Mouse (Mus musculus): Measurements from ENCODE around the gene AC131692.1.

AC131692.1 gene

DNA sequence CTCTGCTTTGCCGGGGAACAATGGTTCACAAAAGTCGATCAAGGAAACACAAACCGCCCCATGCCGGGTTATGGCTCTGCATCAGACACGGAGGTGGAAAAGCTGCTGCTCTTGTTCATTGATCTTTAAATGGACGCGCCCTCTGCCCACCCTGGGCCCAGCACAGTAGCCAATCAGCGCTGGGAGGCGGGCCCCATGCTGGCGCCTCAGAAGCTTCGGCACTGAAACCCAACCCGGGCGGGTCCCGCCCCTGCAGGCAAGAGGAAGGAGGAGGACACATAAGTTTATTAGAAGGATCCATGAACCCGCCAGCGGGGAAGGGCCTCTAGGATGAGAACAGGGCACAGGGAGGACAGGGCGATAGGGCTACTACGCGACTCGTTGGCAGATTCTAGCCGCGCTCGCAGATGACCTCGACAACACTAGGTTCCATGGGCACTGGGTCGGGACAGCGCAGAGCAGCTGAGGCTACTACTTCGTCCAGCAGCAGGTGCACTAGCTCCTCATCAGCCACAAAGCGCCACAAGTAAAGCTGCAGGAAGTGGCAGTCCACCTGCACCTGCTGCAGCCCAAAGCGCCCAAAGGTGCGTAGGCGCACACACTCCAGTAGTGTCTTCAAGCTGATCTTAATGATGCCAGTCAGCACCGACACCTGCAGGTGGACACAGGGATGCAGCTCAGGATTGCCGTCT, 26.3 kb upstream of the AC131692.1 start, which contains the start of gene Tm7sf2:
Gene Tm7sf2 (minus strand): TSS at position 650 of the 692 bp plus-strand sequence.
- DNase-seq (ENCODE audit: low read depth): peak; percentile 96

DNA sequence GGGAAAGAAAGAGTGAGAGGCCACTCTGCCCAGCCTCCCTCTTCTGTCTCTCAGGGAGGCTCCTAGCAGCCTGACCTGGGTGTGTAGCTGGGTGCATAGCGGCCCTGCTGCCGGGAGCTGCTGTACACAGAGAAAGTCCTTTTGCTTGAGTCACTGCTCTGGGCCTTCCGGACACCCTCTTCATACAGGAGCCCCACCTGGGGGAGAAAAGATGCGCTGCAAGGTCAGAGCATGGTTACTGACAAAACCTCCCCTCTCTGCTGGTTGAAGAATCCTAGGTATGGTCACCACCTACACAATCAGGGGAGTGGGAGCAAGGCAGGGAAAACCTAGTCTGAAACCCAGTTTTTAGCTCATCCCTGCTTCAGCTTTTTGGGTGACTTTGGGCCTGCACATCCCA, 25.3 kb upstream of the AC131692.1 start:
- peak; percentile 62 for DNase-seq (ENCODE audit: low read depth)

GRCm38 (mm10) chr19:6069851-6070250, 24.4 kb upstream of the AC131692.1 start:
- DNase-seq (ENCODE audit: low read depth): no peak

GRCm38 (mm10) chr19:6070571-6071250, 23.5 kb upstream of the AC131692.1 start:
- no peak for DNase-seq (ENCODE audit: low read depth)

- no peak for DNase-seq (ENCODE audit: low read depth)
Observed at GRCm38 (mm10) chr19:6071261-6071660, 23.0 kb upstream of the AC131692.1 start.

DNA sequence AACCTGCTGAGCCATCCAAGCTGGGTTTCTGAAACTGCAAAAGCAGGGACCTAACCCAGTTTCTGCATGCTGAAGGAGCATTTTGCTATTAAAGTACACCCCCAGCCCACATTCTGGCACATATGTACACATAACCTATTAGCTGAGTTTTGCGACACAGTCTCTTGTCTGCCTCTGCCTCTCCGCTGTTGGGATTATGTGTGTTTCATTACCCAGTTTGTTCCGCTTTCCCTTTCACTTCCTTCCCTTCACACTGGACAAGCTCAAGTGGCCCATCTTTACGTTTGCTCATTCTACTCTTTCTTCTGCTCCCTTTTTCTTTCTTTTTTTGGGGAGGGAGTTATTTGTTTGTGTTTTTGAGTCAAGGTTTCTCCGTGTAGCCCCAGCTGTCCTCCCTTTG, 20.3 kb upstream of the AC131692.1 start:
- no peak for DNase-seq (ENCODE audit: low read depth)

DNA sequence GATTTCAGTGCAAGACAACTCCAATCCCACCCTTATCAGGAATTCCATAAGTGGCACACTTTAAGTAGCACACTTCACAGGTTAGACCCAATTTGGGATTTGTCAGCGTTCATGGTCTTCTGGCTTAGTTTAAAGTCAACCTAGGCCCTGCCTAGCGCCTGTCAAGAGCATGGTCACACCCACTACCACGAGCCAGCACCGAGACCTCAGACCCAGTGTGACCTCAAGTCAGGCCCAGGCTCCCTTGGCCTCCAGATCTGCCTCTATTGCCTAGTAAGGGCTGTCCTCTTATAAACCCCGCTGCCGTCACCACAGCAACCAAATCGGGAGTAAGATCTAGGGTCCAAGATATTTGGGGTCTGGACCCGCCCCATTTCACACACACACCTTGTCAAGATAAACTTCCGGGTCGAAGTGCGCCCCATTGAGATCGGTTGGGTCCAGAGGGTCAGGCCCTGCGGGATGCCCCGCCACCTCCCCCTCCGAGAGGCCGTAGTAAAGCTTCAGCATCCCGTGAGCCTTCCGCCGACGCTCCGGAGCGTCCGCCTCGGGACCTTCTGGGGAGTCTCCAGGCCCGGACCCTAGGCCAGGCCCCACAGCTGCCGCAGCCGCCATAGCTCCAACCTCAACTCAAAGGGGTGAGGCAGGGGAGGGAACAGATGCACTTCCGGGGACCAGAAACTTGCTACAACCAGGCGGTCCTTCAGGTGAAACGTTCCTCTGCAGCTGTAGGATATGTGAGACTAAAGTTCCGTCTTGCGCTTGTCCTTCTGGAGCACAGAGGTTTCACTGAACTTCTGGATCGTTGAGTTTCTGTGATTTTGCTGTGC, 17.4 kb upstream of the AC131692.1 start, which contains the start of gene Vps51:
Gene Vps51 (minus strand): TSS at position 668 of the 830 bp plus-strand sequence.
- DNase-seq (ENCODE audit: low read depth): peak; percentile 96

DNA sequence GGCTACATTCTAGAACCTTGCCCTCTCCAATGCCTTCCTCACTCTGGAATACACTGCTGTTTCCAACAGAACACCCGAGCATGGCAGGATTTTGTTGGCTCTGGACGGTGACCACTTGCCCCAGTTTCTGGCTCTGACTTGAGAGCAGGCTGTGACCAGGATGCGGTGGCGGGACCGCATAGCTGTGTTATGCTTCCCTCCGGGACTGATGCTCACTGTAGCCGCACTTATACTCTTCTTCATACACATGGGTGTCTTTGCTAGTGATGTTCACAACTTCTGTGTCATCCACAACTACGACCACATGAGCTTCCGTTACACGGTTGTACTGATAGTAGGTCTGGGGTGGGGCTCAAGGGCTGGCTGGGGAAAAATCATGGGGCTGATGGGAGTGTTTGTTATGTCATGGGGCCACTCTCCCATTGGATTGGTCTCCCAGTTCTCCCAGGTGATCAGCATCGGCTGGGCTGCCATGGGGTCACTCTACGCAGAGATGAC, 14.2 kb upstream of the AC131692.1 start, which contains the start of gene Tmem262:
Gene Tmem262 (plus strand): TSS at position 51 of the 498 bp plus-strand sequence.
- DNase-seq (ENCODE audit: low read depth): no peak

GRCm38 (mm10) chr19:6082156-6082555, 12.1 kb upstream of the AC131692.1 start, which contains the start of gene Gm28374:
Gene Gm28374, minus strand, starts transcription at chr19:6082256.
- DNase-seq (ENCODE audit: low read depth): no peak

DNA sequence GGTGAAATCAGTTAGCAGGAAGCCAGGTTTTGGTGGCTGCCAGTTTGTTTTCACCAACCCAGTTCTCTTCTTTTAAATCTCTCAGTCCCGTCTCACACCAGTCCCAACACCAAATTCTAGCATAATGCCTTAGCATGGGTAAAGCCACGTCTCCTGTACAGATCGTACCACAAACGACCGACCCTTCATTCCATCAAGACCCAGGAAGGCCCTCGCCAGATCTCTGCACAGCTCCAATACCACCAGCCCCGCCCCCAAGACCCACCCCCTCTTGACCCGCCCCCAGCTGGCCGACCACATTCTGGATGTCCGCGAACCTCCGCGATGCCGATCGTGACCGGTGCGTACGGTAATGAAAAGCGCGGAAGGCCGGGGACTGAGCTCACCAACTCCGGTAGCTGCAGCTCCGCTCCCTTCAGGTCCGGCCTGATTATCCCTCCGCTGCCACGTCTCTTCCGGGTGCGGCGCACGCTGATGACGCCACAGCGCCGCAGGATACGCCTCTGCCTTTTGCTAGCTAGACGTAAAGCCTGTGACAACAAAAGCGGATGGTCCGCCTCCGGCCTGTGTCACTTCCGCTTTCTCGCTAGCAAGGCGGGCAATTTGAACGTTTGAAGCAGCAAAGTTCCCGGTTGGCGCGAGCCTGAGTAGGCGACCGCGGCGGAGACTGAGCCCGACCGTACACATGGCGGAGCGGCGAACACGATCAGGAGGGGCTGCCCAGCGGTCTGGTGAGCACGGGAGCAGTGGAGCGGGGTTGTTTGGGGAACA, 9.6 kb upstream of the AC131692.1 start, which contains the start of the genes Zfpl1 and Cdca5:
Gene Zfpl1 (minus strand): TSS at position 479 of the 771 bp plus-strand sequence.
Gene Cdca5 (plus strand): TSS at position 506 of the 771 bp plus-strand sequence.
- DNase-seq (ENCODE audit: low read depth): peak; percentile 100

GRCm38 (mm10) chr19:6085417-6085879, 8.8 kb upstream of the AC131692.1 start:
- DNase-seq (ENCODE audit: low read depth): peak; percentile 87

GRCm38 (mm10) chr19:6088841-6089240, 5.4 kb upstream of the AC131692.1 start:
- no peak for DNase-seq (ENCODE audit: low read depth)

- DNase-seq (ENCODE audit: low read depth): no peak
Observed at GRCm38 (mm10) chr19:6097847-6098246, 3.6 kb downstream of the AC131692.1 start.

DNA sequence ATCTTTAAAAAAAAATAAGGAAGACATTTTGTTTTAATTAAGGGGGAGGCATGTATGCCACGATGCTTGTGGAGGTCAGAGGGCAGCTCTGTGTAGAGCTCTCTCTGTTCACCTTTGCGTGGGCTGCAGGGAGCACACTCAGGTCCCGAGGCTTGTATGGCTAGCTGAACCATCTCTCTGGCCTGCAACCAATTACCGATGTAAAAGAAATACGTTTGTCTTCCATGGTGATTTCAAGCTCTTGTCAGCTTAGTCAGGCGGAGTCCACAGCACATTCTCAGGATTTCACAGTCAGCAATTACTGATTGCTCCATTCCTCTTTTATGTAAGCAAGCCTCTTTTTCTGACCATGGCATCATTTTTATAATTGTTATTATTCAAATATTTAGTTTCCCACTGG, 7.0 kb downstream of the AC131692.1 start:
- DNase-seq (ENCODE audit: low read depth): peak; percentile 71

GRCm38 (mm10) chr19:6102169-6102853, 8.1 kb downstream of the AC131692.1 start:
- DNase-seq (ENCODE audit: low read depth): peak; percentile 35

- no peak for DNase-seq (ENCODE audit: low read depth)
Observed at GRCm38 (mm10) chr19:6104476-6104875, 10.3 kb downstream of the AC131692.1 start.

DNA sequence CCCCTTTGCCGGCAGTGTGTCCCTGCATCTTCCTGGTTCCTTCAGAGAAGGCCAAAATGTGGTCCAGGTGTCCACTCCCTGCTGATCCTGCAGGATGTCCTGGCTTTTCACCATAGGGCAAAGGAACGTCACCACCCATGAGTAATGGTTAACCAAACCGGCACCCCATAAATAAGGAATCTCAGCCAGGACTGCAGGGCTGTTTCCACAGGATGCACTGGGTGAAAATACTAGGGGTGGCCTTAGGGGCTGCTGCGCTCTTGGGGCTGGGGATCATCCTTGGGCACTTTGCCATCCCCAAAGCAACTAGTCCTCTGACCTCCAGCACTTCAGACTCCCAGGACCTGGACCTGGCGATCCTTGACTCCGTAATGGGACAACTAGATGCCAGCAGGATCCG, 11.4 kb downstream of the AC131692.1 start, which contains the start of gene Naaladl1:
Gene Naaladl1 (plus strand): TSS at position 197 of the 400 bp plus-strand sequence.
- no peak for DNase-seq (ENCODE audit: low read depth)

GRCm38 (mm10) chr19:6113116-6113515, 18.9 kb downstream of the AC131692.1 start:
- DNase-seq (ENCODE audit: low read depth): no peak

- no peak for DNase-seq (ENCODE audit: low read depth)
Observed at GRCm38 (mm10) chr19:6116113-6116850, 22.1 kb downstream of the AC131692.1 start.

Data from NIH3T3 (cell line).